ENCODE assay signal across 35 mouse cellular contexts in the genomic region with DNA sequence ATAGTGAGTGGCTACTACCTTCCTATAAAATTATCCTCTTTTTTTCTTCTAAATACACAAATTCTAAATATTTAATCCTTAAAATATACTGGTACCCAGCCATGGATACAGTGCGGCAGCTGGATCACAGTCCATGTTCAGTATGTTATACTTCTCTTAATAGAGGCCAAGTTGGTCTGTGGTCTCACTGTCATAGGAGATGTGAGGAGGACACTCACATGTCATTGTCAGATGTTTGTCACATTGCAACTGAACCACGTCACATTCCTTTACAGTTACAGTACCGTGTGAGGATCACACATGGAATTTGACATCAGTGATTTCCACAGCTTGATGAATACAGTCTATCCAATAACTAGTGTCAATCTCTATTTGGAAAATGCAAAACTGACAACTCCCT. TPM values are rescaled to one million over a fixed set of nuclear protein-coding genes. Genes with fewer than 3 reads are reported as not detected.
DNase-seq lines count a peak whose midpoint lies in the region; ATAC-seq and TF ChIP-seq lines count a peak whose summit lies in the region.
"Had no signal": no experiment of that assay in that cellular context is flagged by ENCODE, and none has a peak within 500 bp of the region (broad histone marks: within the 10 kb centered on the region; RNA-seq: fewer than 3 reads in every experiment).

No protein-coding gene starts in this region.

- H3K4me1 ChIP-seq in heart, embryonic 13.5 days, result peaks cover 45% of the 10 kb centered on the region
- H3K4me1 ChIP-seq in heart, embryonic 11.5 days (ENCODE audit: control insufficient read depth, insufficient read depth, low read length), result peaks cover 10% of the 10 kb centered on the region
- peaks cover 11% of the 10 kb centered on the region for H3K4me1 ChIP-seq in intestine, postnatal 0 days (replicated peaks; ENCODE audit: control insufficient read depth, insufficient read depth, low read length)
- H3K4me1 ChIP-seq in forebrain, embryonic 14.5 days (ENCODE audit: control insufficient read depth, insufficient read depth, low read length), result no peaks in the 10 kb centered on the region

- DNase-seq in forebrain, embryonic 14.5 days (ENCODE audit: low spot score), result no peak
- no peak for DNase-seq in frontal cortex, postnatal 25 days (ENCODE audit: low spot score in 2 of 2)
- DNase-seq: adrenal gland, adult 8-10 months; cerebellum, adult 9-10 months; cerebellum, postnatal 36 days; heart, postnatal 14 days; kidney, postnatal 14 days; layer of hippocampus, adult 9-11 months; liver, embryonic 13.5 days; lung, adult 18-20 months; lung, postnatal 10 days had no signal

- peaks cover 55% of the 10 kb centered on the region for H3K79me3 ChIP-seq in C2C12 (ENCODE audit: low read depth)

- H3ac ChIP-seq in C2C12 (ENCODE audit: control insufficient read depth, insufficient read length, low read depth), result peak overlapping the region; percentile 39

- no peaks in the 10 kb centered on the region for H3K9me3 ChIP-seq in heart, embryonic 13.5 days
- no peaks in the 10 kb centered on the region for H3K9me3 ChIP-seq in heart, embryonic 11.5 days (replicated peaks; ENCODE audit: control insufficient read depth, low read length)
- H3K9me3 ChIP-seq in intestine, postnatal 0 days (ENCODE audit: control insufficient read depth), result no peaks in the 10 kb centered on the region
- H3K9me3 ChIP-seq in forebrain, embryonic 14.5 days (replicated peaks; ENCODE audit: control insufficient read depth, low read length), result no peaks in the 10 kb centered on the region
- H3K9me3 ChIP-seq: G1E; hindbrain, embryonic 10.5 days; limb, embryonic 10.5 days; limb, embryonic 15.5 days; liver, embryonic 13.5 days; neural tube, embryonic 12.5 days had no signal

- WGBS in heart, embryonic 13.5 days, result 78% methylated on average over 3 of the region's 3 CpGs
- 85% methylated on average over 3 of the region's 3 CpGs for WGBS in heart, embryonic 11.5 days (ENCODE audit: insufficient replicate concordance)
- 72% methylated on average over 3 of the region's 3 CpGs for WGBS in intestine, postnatal 0 days
- WGBS in forebrain, embryonic 14.5 days, result 90% methylated on average over 3 of the region's 3 CpGs

- H3K27ac ChIP-seq in heart, embryonic 13.5 days (replicated peaks), result peak overlapping the region; percentile 33; the same call in 1 of the 2 replicates
- no peak overlapping the region for H3K27ac ChIP-seq in heart, embryonic 11.5 days (ENCODE audit: low read depth, low read length)
- H3K27ac ChIP-seq in intestine, postnatal 0 days (ENCODE audit: low read depth, low read length), result peak overlapping the region; percentile 96; the same call in 1 of the 2 replicates
- no peak overlapping the region for H3K27ac ChIP-seq in forebrain, embryonic 14.5 days (ENCODE audit: low read depth, low read length)
- H3K27ac ChIP-seq: forebrain, embryonic 10.5 days; hindbrain, embryonic 10.5 days; limb, embryonic 10.5 days; limb, embryonic 15.5 days; neural tube, embryonic 12.5 days had no signal

- H3K4me3 ChIP-seq in heart, embryonic 13.5 days, result no peak overlapping the region
- no peak overlapping the region for H3K4me3 ChIP-seq in heart, embryonic 11.5 days (ENCODE audit: low read depth, low read length)
- no peak overlapping the region for H3K4me3 ChIP-seq in C2C12 (ENCODE audit: insufficient read depth, poor library complexity, severe bottlenecking)
- H3K4me3 ChIP-seq in intestine, postnatal 0 days (ENCODE audit: low read depth, low read length), result no peak overlapping the region
- H3K4me3 ChIP-seq in forebrain, embryonic 14.5 days (ENCODE audit: low read depth, low read length), result no peak overlapping the region
- H3K4me3 ChIP-seq: forebrain, embryonic 10.5 days; heart, embryonic 12.5 days; hindbrain, embryonic 10.5 days; limb, embryonic 10.5 days; limb, embryonic 15.5 days; liver, embryonic 13.5 days; neural tube, embryonic 12.5 days had no signal

- peaks cover 9% of the 10 kb centered on the region for H3K36me3 ChIP-seq in heart, embryonic 13.5 days
- H3K36me3 ChIP-seq in heart, embryonic 11.5 days (ENCODE audit: control insufficient read depth, insufficient read depth, low read length), result no peaks in the 10 kb centered on the region
- peaks cover 8% of the 10 kb centered on the region for H3K36me3 ChIP-seq in C2C12 (ENCODE audit: control insufficient read depth, insufficient read depth)
- peaks cover 10% of the 10 kb centered on the region; the same call in 1 of the 2 replicates for H3K36me3 ChIP-seq in intestine, postnatal 0 days (ENCODE audit: control insufficient read depth, insufficient read depth)
- no peaks in the 10 kb centered on the region for H3K36me3 ChIP-seq in forebrain, embryonic 14.5 days (ENCODE audit: control insufficient read depth, insufficient read depth, low read length)
- H3K36me3 ChIP-seq: hindbrain, embryonic 10.5 days had no signal

- peaks cover 84% of the 10 kb centered on the region for H3K79me2 ChIP-seq in C2C12 (ENCODE audit: control insufficient read depth, insufficient read depth)

- no peaks in the 10 kb centered on the region for H3K27me3 ChIP-seq in heart, embryonic 13.5 days (replicated peaks)
- H3K27me3 ChIP-seq in heart, embryonic 11.5 days (ENCODE audit: control insufficient read depth, insufficient read depth, low read length), result no peaks in the 10 kb centered on the region
- no peaks in the 10 kb centered on the region for H3K27me3 ChIP-seq in C2C12 (ENCODE audit: control insufficient read depth, insufficient read depth, insufficient read length)
- no peaks in the 10 kb centered on the region for H3K27me3 ChIP-seq in intestine, postnatal 0 days (replicated peaks; ENCODE audit: control insufficient read depth, insufficient read depth, low read length)
- H3K27me3 ChIP-seq in forebrain, embryonic 14.5 days (replicated peaks; ENCODE audit: control insufficient read depth, insufficient read depth, low read length), result no peaks in the 10 kb centered on the region
- H3K27me3 ChIP-seq: heart, embryonic 12.5 days; limb, embryonic 15.5 days; liver, embryonic 13.5 days; neural tube, embryonic 12.5 days had no signal

- H3K9ac ChIP-seq in heart, embryonic 13.5 days, result no peak overlapping the region
- H3K9ac ChIP-seq in heart, embryonic 11.5 days (ENCODE audit: low read depth, low read length), result no peak overlapping the region
- H3K9ac ChIP-seq in intestine, postnatal 0 days (ENCODE audit: low read depth, low read length), result no peak overlapping the region
- no peak overlapping the region for H3K9ac ChIP-seq in forebrain, embryonic 14.5 days (ENCODE audit: low read length)
- H3K9ac ChIP-seq: heart, embryonic 12.5 days; limb, embryonic 15.5 days; liver, embryonic 13.5 days; neural tube, embryonic 12.5 days had no signal

- no peak for TF ChIP-seq CTCF in C2C12 (IDR thresholded peaks at IDR 0.05; ENCODE audit: control insufficient read depth, insufficient read depth, insufficient read length)
- no peak for TF ChIP-seq CTCF in intestine, postnatal 0 days (IDR thresholded peaks at IDR 0.05; ENCODE audit: low read depth)

- H3K4me2 ChIP-seq in heart, embryonic 13.5 days, result no peak overlapping the region
- H3K4me2 ChIP-seq in heart, embryonic 11.5 days, result no peak overlapping the region
- H3K4me2 ChIP-seq in intestine, postnatal 0 days (replicated peaks; ENCODE audit: low read depth), result no peak overlapping the region
- H3K4me2 ChIP-seq in forebrain, embryonic 14.5 days (ENCODE audit: low read length), result no peak overlapping the region
- H3K4me2 ChIP-seq: heart, embryonic 12.5 days; limb, embryonic 15.5 days; liver, embryonic 13.5 days; midbrain, embryonic 11.5 days; neural tube, embryonic 12.5 days had no signal

- ATAC-seq in heart, embryonic 13.5 days (ENCODE audit: extremely low read depth, insufficient number of reproducible peaks, low FRiP score, low TSS enrichment), result no peak
- no peak for ATAC-seq in heart, embryonic 11.5 days (replicated peaks; ENCODE audit: insufficient number of reproducible peaks, low FRiP score, low TSS enrichment)
- no peak for ATAC-seq in intestine, postnatal 0 days
- ATAC-seq in erythroblast, adult 5-6 weeks (replicated peaks; ENCODE audit: low FRiP score, poor library complexity, severe bottlenecking), result no peak
- no peak for ATAC-seq in forebrain, embryonic 14.5 days
- ATAC-seq: forebrain, embryonic 16.5 days; hindbrain, embryonic 16.5 days; midbrain, embryonic 16.5 days had no signal

TF ChIP-seq in C2C12, 6 proteins besides CTCF, POLR2A, EP300 and RAD21:
- no peak for TF ChIP-seq USF1 (IDR thresholded peaks at IDR 0.05; ENCODE audit: low read depth)
- peak; percentile 20 for TF ChIP-seq MYOD1 (IDR thresholded peaks at IDR 0.05; ENCODE audit: control insufficient read depth, insufficient read length, low read depth)

RNA-seq across cellular contexts. Expression of gene Gm10322, which starts 36.2 kb away (rescaled TPM):
- not detected in 2 replicates for polyA plus RNA-seq in heart, embryonic 13.5 days (2015; fragmentation: Nextera tagmentation; extraction: Ambion mirVana)
- polyA plus RNA-seq in heart, embryonic 11.5 days (2014; fragmentation: Nextera tagmentation; extraction: Ambion mirVana), result not detected in 2 replicates
- polyA plus RNA-seq in C2C12 (2012; fragmentation: generic; extraction: Trizol), result 0.25 TPM
- polyA plus RNA-seq in intestine, postnatal 0 days (2015; fragmentation: Nextera tagmentation; extraction: Ambion mirVana), result not detected in 2 replicates
- not detected in 2 replicates for total RNA-seq in erythroblast, adult 5-6 weeks (2015; ENCODE audit: low replicate concordance)
- total RNA-seq in erythroblast, adult 5-6 weeks (2017; ENCODE audit: low replicate concordance), result not detected in 2 replicates
- not detected in 2 replicates for polyA plus RNA-seq in forebrain, embryonic 14.5 days (2014; fragmentation: Nextera tagmentation; extraction: Ambion mirVana)
- total RNA-seq: adrenal gland, adult 8-10 months; adrenal gland, postnatal 4 days; G1E; gastrocnemius, adult 8-10 months; heart, postnatal 14 days; left cerebral cortex, postnatal 10 days had no signal
- polyA plus RNA-seq: embryonic facial prominence, embryonic 11.5 days; forebrain, embryonic 10.5 days; forebrain, embryonic 16.5 days; G1E; gonadal fat pad, adult 2 months; heart, embryonic 12.5 days; hindbrain, embryonic 10.5 days; hindbrain, embryonic 16.5 days; intestine, embryonic 14.5 days; kidney, embryonic 14.5 days; limb, embryonic 10.5 days; limb, embryonic 15.5 days; liver, embryonic 13.5 days; midbrain, embryonic 11.5 days; midbrain, embryonic 16.5 days; neural tube, embryonic 12.5 days; stomach, embryonic 14.5 days had no signal

RNA-seq across cellular contexts. Expression of gene Mcu, which starts 36.8 kb away (rescaled TPM):
- 24.9 and 25.6 TPM in 2 replicates for polyA plus RNA-seq in heart, embryonic 13.5 days (2015; fragmentation: Nextera tagmentation; extraction: Ambion mirVana)
- 27.4 and 28.5 TPM in 2 replicates for polyA plus RNA-seq in heart, embryonic 11.5 days (2014; fragmentation: Nextera tagmentation; extraction: Ambion mirVana)
- polyA plus RNA-seq in C2C12 (2012; fragmentation: generic; extraction: Trizol), result 23.3 TPM
- 63.3 and 65.2 TPM in 2 replicates for polyA plus RNA-seq in intestine, postnatal 0 days (2015; fragmentation: Nextera tagmentation; extraction: Ambion mirVana)
- total RNA-seq in erythroblast, adult 5-6 weeks (2015; ENCODE audit: low replicate concordance), result 10.0 and 19.2 TPM in 2 replicates
- total RNA-seq in erythroblast, adult 5-6 weeks (2017; ENCODE audit: low replicate concordance), result 9.2 and 16.2 TPM in 2 replicates
- 19.5 and 23.2 TPM in 2 replicates for polyA plus RNA-seq in forebrain, embryonic 14.5 days (2014; fragmentation: Nextera tagmentation; extraction: Ambion mirVana)

Comparison
In these comparisons a context has a peak if more than half of its experiments do, and no peak if none do; other contexts are left out.
1. H3K27ac ChIP-seq: peak in heart, embryonic 13.5 days (single experiment) and intestine, postnatal 0 days (single experiment); none in heart, embryonic 11.5 days (single experiment) and forebrain, embryonic 14.5 days (single experiment).